Mouse (Mus musculus): ENCODE data around the gene Exph5.

Exph5 gene

DNA sequence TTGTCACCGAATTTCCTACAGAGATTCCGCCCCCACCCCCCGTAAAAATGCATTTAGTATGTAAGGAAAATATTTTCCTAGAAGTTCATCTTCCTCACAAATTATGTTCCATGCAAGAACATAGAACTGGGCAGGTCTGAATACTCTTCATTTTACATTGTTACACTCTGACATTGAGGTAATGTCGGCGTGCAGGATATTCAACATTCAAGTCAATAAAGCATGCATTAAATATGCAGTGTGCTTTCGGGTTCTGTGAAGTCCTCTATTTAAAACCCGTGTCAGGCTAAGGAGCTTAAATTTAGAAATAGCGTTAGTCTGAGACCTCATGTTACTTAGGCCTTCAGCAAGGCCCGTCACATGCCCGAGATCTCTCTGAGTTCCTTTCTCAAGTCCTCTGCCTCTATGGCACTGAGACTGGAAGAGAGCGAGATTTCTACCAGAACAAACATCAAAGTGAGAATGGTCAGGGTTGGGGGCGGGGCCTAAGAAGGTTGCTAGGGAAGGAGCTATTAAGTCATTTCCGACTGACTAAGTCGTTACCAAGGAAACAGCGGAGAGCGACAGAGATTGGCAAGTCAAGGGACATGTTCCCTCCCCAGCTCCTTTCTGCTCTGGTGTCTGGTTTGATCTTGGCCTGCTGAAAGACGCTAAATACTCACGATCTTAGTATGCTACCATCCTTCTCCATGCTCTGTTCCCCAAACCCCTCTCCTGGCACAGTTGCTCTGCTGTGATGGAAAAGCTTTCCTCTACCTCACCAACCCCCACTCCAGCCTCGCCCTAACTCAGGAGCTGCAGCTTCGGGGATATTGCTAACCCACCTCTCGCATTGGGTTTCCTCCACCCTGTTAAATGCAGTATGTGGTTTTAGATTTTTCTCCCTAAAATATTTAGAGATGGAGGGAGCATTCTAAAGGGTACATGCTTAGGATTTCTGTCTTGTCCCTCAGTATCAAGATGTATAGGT lies 103.6 kb downstream of the Exph5 start:
- peak; percentile 68 to 79 for DNase-seq (ENCODE audit: low spot score in 2 of 2)

DNA sequence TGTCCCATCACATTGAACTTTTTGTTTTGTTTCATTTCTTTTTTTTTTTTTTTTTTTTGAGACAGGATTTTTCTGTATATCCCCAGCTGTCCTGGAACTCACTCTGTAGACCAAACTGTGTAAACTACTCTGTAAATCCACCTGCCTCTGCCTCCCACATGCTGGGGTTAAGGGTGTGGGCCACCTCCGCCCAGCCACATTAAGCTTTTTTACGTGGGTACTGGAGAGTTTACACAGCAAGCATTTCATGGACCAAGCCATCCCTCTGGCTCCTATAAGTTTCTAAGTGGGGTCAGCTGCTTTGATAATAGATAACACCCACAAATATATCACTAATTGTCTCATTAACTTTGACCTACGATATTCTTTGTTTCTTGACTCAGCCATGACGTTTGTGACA lies 107.1 kb downstream of the Exph5 start:
- DNase-seq (ENCODE audit: low spot score in 2 of 2): peak in 1 of 2 experiments; percentile 30

DNA sequence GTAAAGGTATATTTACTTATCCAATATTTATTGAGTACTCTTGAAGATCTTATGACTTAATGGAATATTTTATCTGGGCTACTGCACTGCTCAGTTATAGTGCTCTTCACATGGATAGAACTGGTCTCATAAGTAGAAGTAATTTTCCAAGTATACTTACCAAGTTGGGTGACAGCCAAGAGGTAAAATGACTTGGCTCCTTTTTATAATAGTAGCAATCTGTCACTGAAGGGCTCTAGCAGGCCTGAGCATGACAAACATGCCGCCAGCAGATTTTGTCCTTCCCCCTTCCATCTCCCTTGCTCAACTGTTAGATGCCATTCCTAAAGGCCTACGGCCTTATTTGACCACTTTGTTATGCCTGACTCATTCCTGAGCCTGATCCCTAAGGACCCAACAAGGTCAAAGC lies 107.5 kb downstream of the Exph5 start:
- no peak for DNase-seq (ENCODE audit: low spot score in 2 of 2)

DNA sequence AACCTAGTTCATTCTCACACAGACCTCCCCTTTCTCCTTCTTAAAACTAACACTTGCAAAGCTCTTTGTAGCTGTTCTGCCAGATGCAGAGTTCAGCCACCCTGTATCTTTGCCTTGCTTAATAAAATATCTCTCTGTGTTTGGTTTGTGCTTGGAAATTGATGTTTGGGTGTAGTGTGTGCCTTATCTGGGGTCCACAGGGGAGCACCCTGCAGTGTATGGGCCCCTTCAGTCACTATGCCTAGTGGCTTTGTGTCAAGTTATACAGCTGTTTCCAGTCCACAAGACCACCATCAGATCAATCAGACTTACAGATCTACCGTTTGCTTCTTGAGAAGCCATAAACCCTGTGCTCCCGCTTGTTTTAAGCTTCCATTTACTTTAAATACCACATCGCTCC lies 108.0 kb downstream of the Exph5 start:
- DNase-seq (ENCODE audit: low spot score in 2 of 2): no peak

DNA sequence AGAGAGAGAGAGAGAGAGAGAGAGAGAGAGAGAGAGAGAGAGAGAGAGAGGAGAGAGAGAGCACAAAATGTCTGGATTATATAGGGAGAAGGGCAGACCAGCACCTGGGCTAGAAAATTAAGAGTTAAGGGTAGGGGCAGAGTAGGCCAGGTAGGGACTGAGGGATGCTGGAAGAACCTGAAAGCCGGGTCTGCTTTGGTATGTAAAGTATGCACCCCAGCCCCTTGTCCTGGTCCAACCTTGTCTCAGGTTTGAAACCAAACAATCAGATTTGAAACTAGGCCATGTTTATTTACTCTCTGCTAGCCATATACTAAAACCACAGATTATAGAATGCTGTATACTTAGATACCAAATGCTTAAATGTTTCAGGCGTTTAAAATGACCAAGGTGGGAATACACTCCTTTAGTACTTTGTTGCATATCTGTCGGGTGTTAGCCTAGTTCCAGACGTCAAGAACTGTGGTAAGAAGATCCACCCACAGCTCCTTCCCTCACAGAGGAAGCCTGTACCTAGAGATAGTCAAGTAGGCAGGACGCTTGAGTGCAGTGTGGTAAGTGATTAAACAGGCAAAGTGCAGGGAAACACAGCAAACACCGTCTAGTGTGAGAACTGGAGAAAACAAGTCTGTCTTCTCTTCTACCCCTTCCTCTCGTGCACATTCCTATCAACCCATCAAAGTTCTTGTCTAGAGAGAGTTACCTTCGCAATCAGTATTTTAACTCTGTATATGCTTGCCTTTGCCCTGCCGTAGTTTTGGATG lies 120.8 kb downstream of the Exph5 start:
- no peak for DNase-seq (ENCODE audit: low spot score in 2 of 2)

DNA sequence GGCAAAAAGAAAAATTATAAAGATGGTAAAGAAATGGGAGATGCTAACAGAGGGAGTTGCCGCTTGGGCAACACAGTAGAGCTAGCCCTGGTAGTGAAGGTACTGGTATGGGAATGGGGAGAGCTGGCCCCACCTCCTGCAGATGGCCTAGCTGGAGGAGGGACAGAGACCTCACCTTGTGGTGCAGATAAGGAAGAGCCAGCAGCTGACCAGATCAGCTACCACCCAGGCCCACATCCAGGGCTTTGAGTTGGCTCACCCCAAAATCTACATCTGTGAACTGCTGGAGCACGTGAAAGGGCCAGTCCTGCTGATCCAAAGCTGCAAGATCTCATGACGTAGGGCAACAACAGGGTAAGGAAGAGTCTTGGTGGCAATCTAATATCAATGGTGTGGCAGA lies 125.3 kb downstream of the Exph5 start:
- DNase-seq (ENCODE audit: low spot score in 2 of 2): no peak
